Mouse (Mus musculus): ENCODE results near the gene Ubr3. TPM values are rescaled to one million over a fixed set of nuclear protein-coding genes. Genes with fewer than 3 reads are reported as not detected.
A peak's percentile ranks its signal among the peaks of the same experiment; 100 is the strongest.

The Ubr3 gene
- polyA plus RNA-seq, 1 experiment from 2014 or later = 13.2 TPM

DNA sequence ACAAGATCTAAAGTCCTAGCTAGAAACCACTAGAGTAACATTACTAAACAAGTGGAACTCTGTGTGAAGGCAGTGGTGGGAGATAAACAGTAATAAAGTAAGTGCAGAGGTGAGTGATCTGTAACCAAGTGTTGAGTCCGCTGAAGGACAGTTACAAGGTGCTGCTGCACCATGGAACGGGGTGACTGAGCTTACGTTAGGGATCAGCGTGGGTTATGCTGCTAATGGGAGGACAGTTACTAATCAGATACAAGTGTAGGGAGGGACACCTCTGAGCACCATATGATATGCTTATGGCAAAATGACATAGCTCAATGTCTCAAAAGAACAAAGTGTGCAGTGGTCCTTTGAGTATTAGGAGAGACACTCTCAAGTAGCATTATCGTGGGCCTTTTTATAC, 39.3 kb downstream of the Ubr3 start:
- Histone ChIP-seq H3K9me3 (ENCODE audit: control insufficient read depth, low read length) (no peaks in the 10 kb centered on the region), H3K36me3 (ENCODE audit: control insufficient read depth, insufficient read depth, low read length) (peaks cover 6% of the 10 kb centered on the region; the same call in 1 of the 2 replicates), H3K9ac (ENCODE audit: low read length) (no peak overlapping the region), H3K4me3 (ENCODE audit: low read depth, low read length) (no peak overlapping the region), H3K4me2 (ENCODE audit: low read depth, severe bottlenecking) (no peak overlapping the region), H3K27ac (replicated peaks; ENCODE audit: low read depth, low read length) (no peak overlapping the region), H3K27me3 (ENCODE audit: control insufficient read depth, insufficient read depth, low read length) (no peaks in the 10 kb centered on the region), H3K4me1 (ENCODE audit: control insufficient read depth, insufficient read depth, low read length) (no peaks in the 10 kb centered on the region)
- ATAC-seq (ENCODE audit: insufficient number of reproducible peaks, low FRiP score, low TSS enrichment, low read depth) = no peak
- WGBS = 92% methylated on average over 5 of the region's 5 CpGs
- DNase-seq (ENCODE audit: low spot score) = no peak

DNA sequence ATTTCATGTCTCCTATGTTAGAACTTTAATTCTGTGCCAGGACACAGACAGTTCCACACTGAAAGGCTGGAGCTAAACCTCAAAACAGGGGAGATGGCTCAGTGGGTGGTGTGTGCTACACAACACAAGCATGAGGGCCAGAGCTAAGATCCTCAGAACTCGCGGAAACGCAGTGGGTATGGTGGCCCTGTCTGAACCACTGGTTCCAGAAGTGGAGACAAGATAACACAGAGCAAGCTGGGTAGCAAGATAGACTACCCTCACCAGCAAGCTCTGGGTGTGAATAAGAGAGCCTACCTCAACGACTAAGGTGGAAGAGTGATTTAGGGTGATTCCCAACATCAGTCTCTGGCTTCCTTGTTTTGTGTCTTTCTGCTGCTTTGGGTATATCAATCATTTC, 42.2 kb downstream of the Ubr3 start:
- no peak overlapping the region for H3K9ac ChIP-seq (ENCODE audit: low read length)

DNA sequence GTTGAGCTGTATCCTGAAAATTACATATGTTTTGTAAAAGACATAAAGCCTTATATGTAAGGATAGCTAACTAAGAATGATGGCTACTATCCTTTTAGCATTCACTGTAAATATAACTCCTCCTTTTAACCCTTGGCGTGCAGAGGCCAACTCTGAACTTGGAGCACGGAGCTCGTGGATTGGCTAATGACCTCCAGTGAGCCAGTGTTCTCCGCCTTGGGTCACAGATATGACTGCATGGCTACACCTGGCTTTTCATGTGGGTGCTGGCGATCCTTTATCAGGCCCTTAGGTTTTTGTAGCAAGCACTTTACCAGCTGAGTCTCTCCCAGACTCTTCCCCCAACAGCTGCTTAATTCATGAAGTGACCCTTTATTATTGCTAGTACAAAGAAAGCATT, 42.6 kb downstream of the Ubr3 start:
- 91% methylated on average over 5 of the region's 5 CpGs for WGBS
- peaks cover 6% of the 10 kb centered on the region; the same call in 1 of the 2 replicates for H3K36me3 ChIP-seq (ENCODE audit: control insufficient read depth, insufficient read depth, low read length)
- no peaks in the 10 kb centered on the region for H3K9me3 ChIP-seq (ENCODE audit: control insufficient read depth, low read length)
- H3K4me1 ChIP-seq (ENCODE audit: control insufficient read depth, insufficient read depth, low read length) = no peaks in the 10 kb centered on the region
- H3K4me3 ChIP-seq (ENCODE audit: low read depth, low read length) = no peak overlapping the region
- H3K27ac ChIP-seq (replicated peaks; ENCODE audit: low read depth, low read length) = no peak overlapping the region
- DNase-seq (ENCODE audit: low spot score) (no peak), ATAC-seq (ENCODE audit: insufficient number of reproducible peaks, low FRiP score, low TSS enrichment, low read depth) (no peak)
- H3K27me3 ChIP-seq (ENCODE audit: control insufficient read depth, insufficient read depth, low read length) = no peaks in the 10 kb centered on the region
- H3K4me2 ChIP-seq (ENCODE audit: low read depth, severe bottlenecking) = no peak overlapping the region
- H3K9ac ChIP-seq (ENCODE audit: low read length) = no peak overlapping the region

More for the DNA sequence above, 42.2 kb downstream of the Ubr3 start:
- Histone ChIP-seq H3K4me3 (ENCODE audit: low read depth, low read length) (no peak overlapping the region), H3K4me2 (ENCODE audit: low read depth, severe bottlenecking) (no peak overlapping the region), H3K4me1 (ENCODE audit: control insufficient read depth, insufficient read depth, low read length) (no peaks in the 10 kb centered on the region), H3K27me3 (ENCODE audit: control insufficient read depth, insufficient read depth, low read length) (no peaks in the 10 kb centered on the region), H3K27ac (replicated peaks; ENCODE audit: low read depth, low read length) (no peak overlapping the region), H3K36me3 (ENCODE audit: control insufficient read depth, insufficient read depth, low read length) (peaks cover 6% of the 10 kb centered on the region; the same call in 1 of the 2 replicates), H3K9me3 (ENCODE audit: control insufficient read depth, low read length) (no peaks in the 10 kb centered on the region)
- DNase-seq (ENCODE audit: low spot score) (no peak), ATAC-seq (ENCODE audit: insufficient number of reproducible peaks, low FRiP score, low TSS enrichment, low read depth) (no peak)
- 87% methylated on average over 4 of the region's 4 CpGs for WGBS

DNA sequence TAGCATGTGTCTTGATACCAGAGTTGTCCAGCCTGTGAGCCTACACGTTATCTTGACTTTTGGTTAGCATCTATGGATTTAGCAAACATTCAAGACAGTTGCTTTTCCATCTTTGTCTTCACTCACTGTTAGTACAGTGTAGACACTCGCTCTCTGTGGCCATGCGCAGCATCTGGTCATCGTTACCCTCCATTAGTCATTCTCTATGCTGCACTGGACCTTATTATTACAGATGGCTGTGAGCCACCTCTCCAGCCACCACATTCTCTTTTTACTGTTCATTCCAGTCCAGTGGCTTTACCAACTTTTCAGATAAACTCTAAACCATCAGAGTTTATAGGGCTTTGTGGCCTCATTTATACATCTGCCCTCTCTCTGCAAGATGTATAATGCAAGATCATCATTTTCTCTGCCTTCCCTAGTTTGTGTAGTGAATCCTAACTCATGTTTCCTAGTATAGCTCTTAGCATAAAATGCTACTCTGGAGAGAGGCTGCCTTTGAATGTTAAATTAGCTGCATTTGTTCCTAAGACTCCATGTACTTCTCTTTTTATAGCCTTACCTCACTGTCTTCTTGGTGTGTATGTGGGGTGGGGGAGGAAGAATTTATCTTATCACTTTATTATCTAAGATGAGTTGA, 44.5 kb downstream of the Ubr3 start:
- Histone ChIP-seq H3K9me3 (ENCODE audit: control insufficient read depth, low read length) (no peaks in the 10 kb centered on the region), H3K27ac (replicated peaks; ENCODE audit: low read depth, low read length) (no peak overlapping the region), H3K4me3 (ENCODE audit: low read depth, low read length) (no peak overlapping the region), H3K9ac (ENCODE audit: low read length) (no peak overlapping the region), H3K4me1 (ENCODE audit: control insufficient read depth, insufficient read depth, low read length) (no peaks in the 10 kb centered on the region), H3K4me2 (ENCODE audit: low read depth, severe bottlenecking) (no peak overlapping the region), H3K36me3 (ENCODE audit: control insufficient read depth, insufficient read depth, low read length) (peaks cover 3% of the 10 kb centered on the region; the same call in 1 of the 2 replicates), H3K27me3 (ENCODE audit: control insufficient read depth, insufficient read depth, low read length) (no peaks in the 10 kb centered on the region)
- 68% methylated on average over 4 of the region's 4 CpGs for WGBS
- ATAC-seq (ENCODE audit: insufficient number of reproducible peaks, low FRiP score, low TSS enrichment, low read depth) (no peak), DNase-seq (ENCODE audit: low spot score) (no peak)

DNA sequence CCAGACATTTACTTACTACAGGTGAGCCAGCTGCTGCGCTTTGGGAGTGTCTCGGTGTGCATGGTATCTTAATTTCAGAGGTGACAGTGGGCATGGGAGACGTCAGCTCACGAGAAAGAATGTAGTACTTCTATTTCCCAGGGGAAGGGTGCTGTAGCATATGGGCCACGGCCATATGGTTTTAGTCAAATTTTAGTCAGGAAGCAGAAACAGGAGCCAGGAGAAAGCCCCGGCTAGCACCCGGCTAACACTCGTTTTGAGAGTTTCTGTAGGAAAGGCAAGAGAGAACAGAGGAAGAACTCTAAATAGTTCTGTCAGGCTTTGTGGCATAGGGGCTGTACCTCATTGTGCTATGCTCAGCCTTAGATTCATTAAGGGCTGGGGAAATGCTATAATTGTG, 55.8 kb downstream of the Ubr3 start:
- ATAC-seq (ENCODE audit: insufficient number of reproducible peaks, low FRiP score, low TSS enrichment, low read depth) (no peak), DNase-seq (ENCODE audit: low spot score) (peak; percentile 35)
- peaks cover 9% of the 10 kb centered on the region; the same call in 1 of the 2 replicates for H3K36me3 ChIP-seq (ENCODE audit: control insufficient read depth, insufficient read depth, low read length)
- no peaks in the 10 kb centered on the region for H3K4me1 ChIP-seq (ENCODE audit: control insufficient read depth, insufficient read depth, low read length)
- H3K9me3 ChIP-seq (ENCODE audit: control insufficient read depth, low read length) = no peaks in the 10 kb centered on the region
- H3K9ac ChIP-seq (ENCODE audit: low read length) = no peak overlapping the region
- H3K4me2 ChIP-seq (ENCODE audit: low read depth, severe bottlenecking) = no peak overlapping the region
- no peak overlapping the region for H3K4me3 ChIP-seq (ENCODE audit: low read depth, low read length)
- 35% methylated on average over 8 of the region's 8 CpGs for WGBS
- H3K27me3 ChIP-seq (ENCODE audit: control insufficient read depth, insufficient read depth, low read length) = no peaks in the 10 kb centered on the region
- no peak overlapping the region for H3K27ac ChIP-seq (replicated peaks; ENCODE audit: low read depth, low read length)

DNA sequence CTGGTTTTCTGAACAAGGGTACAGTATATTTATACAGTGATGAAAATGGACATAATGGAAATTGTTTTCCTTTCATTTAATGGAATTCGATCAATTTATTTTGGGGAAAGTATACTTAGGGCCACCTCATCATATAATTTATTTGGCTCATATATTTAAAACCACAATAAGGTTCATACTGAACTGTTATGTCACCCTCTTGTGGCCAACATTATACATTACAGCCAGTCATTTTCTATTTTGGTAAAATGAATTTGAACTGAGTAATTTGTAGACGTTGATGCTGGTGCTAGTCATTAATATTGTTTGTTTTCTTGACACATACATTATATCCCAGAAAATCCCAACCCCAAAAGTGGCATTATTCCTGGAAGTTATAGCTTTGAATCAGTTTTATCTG, 58.6 kb downstream of the Ubr3 start:
- no peaks in the 10 kb centered on the region for H3K27me3 ChIP-seq (ENCODE audit: control insufficient read depth, insufficient read depth, low read length)
- peaks cover 3% of the 10 kb centered on the region; the same call in 1 of the 2 replicates for H3K36me3 ChIP-seq (ENCODE audit: control insufficient read depth, insufficient read depth, low read length)
- no peak overlapping the region for H3K27ac ChIP-seq (replicated peaks; ENCODE audit: low read depth, low read length)
- 64% methylated on average over 2 of the region's 2 CpGs for WGBS
- no peaks in the 10 kb centered on the region for H3K4me1 ChIP-seq (ENCODE audit: control insufficient read depth, insufficient read depth, low read length)
- no peak overlapping the region for H3K4me2 ChIP-seq (ENCODE audit: low read depth, severe bottlenecking)
- no peak for ATAC-seq (ENCODE audit: insufficient number of reproducible peaks, low FRiP score, low TSS enrichment, low read depth)
- DNase-seq (ENCODE audit: low spot score) = no peak
- H3K4me3 ChIP-seq (ENCODE audit: low read depth, low read length) = no peak overlapping the region
- H3K9ac ChIP-seq (ENCODE audit: low read length) = no peak overlapping the region
- H3K9me3 ChIP-seq (ENCODE audit: control insufficient read depth, low read length) = no peaks in the 10 kb centered on the region

DNA sequence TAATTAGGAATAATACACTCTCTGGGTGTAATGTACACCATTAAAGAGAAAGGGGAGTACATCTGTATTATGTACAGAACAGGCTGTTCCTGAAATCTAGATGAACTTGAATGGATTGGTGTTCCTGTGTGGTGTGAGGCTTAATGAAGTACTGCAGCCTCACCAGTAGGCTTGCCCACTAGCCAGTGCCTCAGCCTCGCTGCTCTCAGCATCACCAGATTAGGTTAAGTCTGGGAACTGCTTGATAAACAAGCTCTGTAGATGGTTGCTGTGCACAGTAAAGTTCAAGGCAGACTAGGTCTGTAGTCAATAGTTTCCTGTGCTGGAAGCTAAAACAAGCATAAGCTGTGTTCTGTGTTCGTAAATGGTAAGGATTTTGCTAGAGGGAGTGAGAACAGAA, 60.6 kb downstream of the Ubr3 start:
- Histone ChIP-seq H3K4me1 (ENCODE audit: control insufficient read depth, insufficient read depth, low read length) (no peaks in the 10 kb centered on the region), H3K36me3 (ENCODE audit: control insufficient read depth, insufficient read depth, low read length) (peaks cover 3% of the 10 kb centered on the region; the same call in 1 of the 2 replicates), H3K4me2 (ENCODE audit: low read depth, severe bottlenecking) (no peak overlapping the region), H3K9ac (ENCODE audit: low read length) (no peak overlapping the region), H3K27ac (replicated peaks; ENCODE audit: low read depth, low read length) (no peak overlapping the region), H3K4me3 (ENCODE audit: low read depth, low read length) (no peak overlapping the region), H3K27me3 (ENCODE audit: control insufficient read depth, insufficient read depth, low read length) (no peaks in the 10 kb centered on the region), H3K9me3 (ENCODE audit: control insufficient read depth, low read length) (no peaks in the 10 kb centered on the region)
- no peak for DNase-seq (ENCODE audit: low spot score)
- ATAC-seq (ENCODE audit: insufficient number of reproducible peaks, low FRiP score, low TSS enrichment, low read depth) = no peak
- WGBS = 89% methylated on average over 2 of the region's 2 CpGs

DNA sequence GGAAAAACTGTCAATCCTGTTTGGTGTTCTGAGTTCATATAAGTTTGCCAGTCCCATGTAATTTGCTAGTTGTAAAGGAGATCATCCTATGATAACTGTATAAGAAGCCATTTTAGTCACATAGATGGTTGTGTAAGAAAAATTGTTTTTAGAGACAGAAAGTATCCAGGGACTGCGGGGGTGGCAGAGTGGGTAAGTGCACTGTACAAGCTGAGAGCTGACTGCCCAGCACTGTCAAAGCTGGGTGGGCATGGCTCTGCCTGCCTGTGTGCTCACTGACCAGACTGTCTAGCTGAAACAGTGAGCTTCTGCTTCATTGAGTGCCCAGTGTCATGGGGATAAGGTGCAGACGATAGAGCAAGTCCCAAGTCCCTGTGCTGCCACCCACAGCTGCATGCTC, 77.8 kb downstream of the Ubr3 start:
- Histone ChIP-seq H3K27me3 (ENCODE audit: control insufficient read depth, insufficient read depth, low read length) (no peaks in the 10 kb centered on the region), H3K36me3 (ENCODE audit: control insufficient read depth, insufficient read depth, low read length) (peaks cover 2% of the 10 kb centered on the region; the same call in 1 of the 2 replicates), H3K9me3 (ENCODE audit: control insufficient read depth, low read length) (no peaks in the 10 kb centered on the region), H3K4me3 (ENCODE audit: low read depth, low read length) (no peak overlapping the region), H3K9ac (ENCODE audit: low read length) (no peak overlapping the region), H3K4me2 (ENCODE audit: low read depth, severe bottlenecking) (no peak overlapping the region), H3K4me1 (ENCODE audit: control insufficient read depth, insufficient read depth, low read length) (no peaks in the 10 kb centered on the region), H3K27ac (replicated peaks; ENCODE audit: low read depth, low read length) (no peak overlapping the region)
- ATAC-seq (ENCODE audit: insufficient number of reproducible peaks, low FRiP score, low TSS enrichment, low read depth) (no peak), DNase-seq (ENCODE audit: low spot score) (no peak)
- 95% methylated on average over 2 of the region's 2 CpGs for WGBS

DNA sequence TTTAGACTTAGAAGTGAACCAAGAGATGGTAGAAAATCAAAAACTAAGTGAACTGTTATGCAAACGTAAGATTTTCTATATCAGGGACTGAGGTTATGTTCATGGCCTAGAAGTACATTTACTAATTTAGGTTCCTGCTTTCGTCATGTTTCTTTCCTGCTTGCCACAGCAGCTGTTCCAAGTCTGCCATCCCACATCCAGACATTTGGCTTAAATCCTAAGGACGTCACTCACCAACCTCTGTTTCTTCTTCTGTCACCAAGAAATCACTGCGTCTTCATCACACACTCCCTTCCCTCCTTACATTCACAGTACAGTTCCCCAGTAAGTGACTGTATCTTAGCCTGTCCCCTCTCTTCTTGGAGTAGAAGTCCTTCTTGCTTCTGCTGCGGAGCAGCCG, 92.2 kb downstream of the Ubr3 start:
- Histone ChIP-seq H3K36me3 (ENCODE audit: control insufficient read depth, insufficient read depth, low read length) (no peaks in the 10 kb centered on the region; the same call in 1 of the 2 replicates), H3K9ac (ENCODE audit: low read length) (no peak overlapping the region), H3K27ac (replicated peaks; ENCODE audit: low read depth, low read length) (no peak overlapping the region), H3K4me2 (ENCODE audit: low read depth, severe bottlenecking) (no peak overlapping the region), H3K9me3 (ENCODE audit: control insufficient read depth, low read length) (no peaks in the 10 kb centered on the region), H3K4me1 (ENCODE audit: control insufficient read depth, insufficient read depth, low read length) (no peaks in the 10 kb centered on the region), H3K4me3 (ENCODE audit: low read depth, low read length) (no peak overlapping the region), H3K27me3 (ENCODE audit: control insufficient read depth, insufficient read depth, low read length) (no peaks in the 10 kb centered on the region)
- ATAC-seq (ENCODE audit: insufficient number of reproducible peaks, low FRiP score, low TSS enrichment, low read depth) (no peak), DNase-seq (ENCODE audit: low spot score) (no peak)
- 91% methylated on average over 6 of the region's 6 CpGs for WGBS

Measured in limb, embryonic 11.5 days (tissue).